Mouse (Mus musculus): Measurements from ENCODE around the gene Mapk8.
"Not testable (repeated sequence)": the region's sequence is repeated elsewhere in the genome, so short reads cannot be mapped to it uniquely, and the experiment has no call there.

Gene Mapk8

DNA sequence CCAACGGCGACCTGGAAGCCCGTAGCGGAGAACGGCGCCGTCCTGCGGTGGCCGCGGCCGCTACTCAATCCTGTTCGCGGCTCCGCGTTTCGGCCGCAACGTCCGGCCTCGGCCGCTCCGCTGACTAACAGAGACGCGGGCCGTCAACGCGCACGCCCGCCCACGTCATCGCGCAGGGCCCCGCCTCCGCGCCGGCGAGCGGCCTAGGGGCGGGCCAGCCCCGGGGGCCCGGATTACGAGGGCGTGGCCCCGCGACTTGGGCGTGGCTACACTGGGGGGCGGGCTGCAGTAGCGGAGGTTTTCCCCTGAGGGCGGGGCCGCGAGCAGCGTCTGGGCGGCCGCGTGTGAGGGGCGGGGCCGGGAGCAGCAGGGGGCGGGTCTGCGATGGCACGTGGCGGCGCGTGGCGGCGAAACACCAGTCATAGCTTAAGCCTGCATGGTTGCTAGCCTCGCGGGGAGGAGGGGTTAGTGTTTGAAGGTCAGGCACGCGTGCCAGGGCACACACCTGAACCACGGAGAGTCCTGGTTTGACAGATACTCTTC, at the start of gene Mapk8:
Gene Mapk8 (minus strand): TSS at position 132 of the 543 bp plus-strand sequence.
- DNase-seq (ENCODE audit: low spot score) = peak; percentile 99

GRCm38 (mm10) chr14:33495226-33495625, 48.3 kb upstream of the Mapk8 start:
- DNase-seq (ENCODE audit: low spot score) = no peak

DNA sequence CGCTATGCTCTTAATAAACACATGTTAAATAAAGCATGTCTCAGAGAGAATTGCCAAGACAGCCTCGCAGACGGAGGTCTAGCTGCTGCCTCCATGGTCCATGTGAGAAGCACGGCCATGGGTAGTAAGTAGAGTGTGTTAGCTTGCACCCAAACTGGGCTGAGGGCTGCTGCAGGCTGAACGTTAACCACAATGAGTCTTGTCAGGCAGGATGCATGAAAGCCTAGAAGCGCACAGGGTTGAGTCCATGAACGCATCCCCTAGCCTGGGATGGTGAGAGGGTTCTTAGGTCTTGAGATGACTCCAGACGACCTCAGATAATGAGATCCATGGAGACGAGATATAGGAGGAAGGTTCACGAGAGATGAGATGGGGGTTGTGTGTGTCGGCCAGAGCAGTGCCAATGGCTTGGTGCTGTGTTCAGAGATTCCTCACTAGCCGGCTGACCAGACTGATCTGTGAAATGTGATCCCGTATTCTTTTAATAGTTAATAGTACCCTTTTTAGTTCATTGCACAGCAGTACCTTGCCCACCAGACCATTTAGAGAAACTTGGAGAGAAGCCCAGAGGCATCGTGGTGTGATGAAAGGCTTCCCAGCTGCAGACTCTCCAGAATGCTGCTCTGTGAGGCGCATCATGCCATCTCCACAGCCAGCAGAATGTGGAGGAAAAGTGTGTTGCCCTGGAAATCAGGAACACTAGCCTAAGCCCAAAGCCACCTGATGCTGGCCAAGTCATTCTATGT, 41.0 kb upstream of the Mapk8 start:
- no peak for DNase-seq (ENCODE audit: low spot score)

DNA sequence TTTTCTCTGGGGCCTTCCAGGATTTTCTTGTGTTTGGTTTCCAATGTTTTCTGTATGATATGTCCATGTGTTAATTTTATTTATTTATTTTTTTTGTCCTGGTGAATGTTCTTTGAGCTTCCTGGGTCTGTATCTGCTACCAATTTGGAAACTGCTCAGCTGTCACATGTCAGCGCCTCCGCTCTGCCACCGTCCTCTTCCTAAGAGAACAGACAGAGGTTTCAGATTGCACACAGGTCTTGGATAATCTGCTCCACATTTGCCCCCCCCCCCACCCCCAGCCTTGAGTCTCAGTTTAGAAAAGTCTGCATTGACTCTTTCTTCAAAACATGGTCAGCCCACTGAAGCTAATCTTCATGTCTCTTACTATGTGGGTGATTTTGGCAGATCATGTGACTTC, 35.0 kb upstream of the Mapk8 start:
- no peak for DNase-seq (ENCODE audit: low spot score)

DNA sequence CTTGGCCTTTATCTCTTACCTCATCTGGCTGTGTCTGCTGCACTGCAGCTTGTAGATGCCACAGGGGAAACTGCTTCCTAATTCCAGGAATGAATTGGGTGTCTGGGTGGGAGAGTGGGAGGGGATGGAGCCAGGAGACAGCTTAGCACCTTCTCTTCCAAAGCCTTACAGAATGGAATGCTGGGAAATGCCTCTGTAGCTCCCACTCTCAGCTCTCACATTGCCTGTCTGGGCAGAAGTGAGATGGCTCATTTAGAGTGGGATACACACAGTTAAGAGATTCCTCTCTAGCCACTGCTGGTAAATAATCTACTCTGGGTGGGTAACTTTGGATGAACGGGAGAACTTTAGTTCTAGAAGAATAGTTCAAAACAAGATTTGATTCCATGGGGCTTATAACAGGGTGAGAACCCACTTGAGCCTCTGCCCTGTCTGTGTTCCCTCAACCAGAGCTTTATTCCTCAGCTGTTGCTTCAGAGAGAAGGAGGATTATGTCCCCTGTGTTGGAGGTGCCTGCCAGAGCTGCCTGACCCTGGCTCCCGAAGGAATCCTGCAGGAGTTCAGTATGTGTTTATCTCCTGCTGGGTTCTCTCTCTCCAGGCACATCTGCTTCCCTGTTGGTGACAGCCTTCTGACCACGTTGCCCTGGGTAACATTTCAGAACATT, 29.3 kb upstream of the Mapk8 start:
- DNase-seq (ENCODE audit: low spot score) = no peak

DNA sequence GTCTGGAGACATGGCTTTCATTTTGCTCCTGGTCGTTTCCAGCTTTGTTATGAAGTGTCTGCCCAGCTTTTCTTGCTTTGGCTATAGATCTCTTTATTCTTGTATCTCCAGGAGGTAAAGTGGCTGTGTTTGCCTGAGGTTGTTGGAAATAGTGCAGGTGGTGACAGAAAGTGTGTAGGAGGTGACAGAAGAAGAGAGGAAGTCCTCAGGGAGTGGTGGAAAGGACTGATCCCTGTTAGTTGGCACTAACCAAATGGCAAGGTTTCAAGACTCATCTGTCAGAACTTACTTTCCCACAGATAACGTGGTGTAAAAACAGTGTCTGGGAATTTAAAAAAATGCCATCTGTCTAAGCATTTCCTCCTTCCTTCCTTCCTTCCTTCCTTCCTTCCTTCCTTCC, 27.5 kb upstream of the Mapk8 start:
- DNase-seq (ENCODE audit: low spot score) = no peak

GRCm38 (mm10) chr14:33471331-33471730, 24.4 kb upstream of the Mapk8 start, which contains the start of gene Frmpd2:
Frmpd2 (plus strand) TSS chr14:33471696.
- no peak for DNase-seq (ENCODE audit: low spot score)

DNA sequence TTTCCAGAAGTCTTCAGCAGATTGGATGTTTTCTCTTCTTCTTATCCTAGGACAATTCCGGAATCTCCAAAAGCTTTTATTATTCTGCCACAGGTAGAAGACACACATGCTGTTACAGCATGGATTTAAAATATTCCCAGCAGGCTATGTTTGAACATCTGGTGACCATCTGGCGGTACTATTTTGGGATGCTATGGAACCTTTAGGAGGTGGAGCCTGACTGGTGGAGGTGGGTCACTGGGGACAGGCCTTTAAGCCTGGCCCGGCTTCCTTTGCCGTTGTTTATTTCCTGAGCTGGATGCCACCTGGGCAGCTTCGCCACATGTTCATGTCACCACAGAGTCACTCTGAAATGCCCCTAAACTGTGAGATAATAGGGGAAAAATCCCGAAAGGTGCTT, 20.8 kb upstream of the Mapk8 start:
- DNase-seq (ENCODE audit: low spot score) = no peak

- DNase-seq (ENCODE audit: low spot score) = no peak
These were observed 16.7 kb upstream of the Mapk8 start for GRCm38 (mm10) chr14:33463658-33464057.

DNA sequence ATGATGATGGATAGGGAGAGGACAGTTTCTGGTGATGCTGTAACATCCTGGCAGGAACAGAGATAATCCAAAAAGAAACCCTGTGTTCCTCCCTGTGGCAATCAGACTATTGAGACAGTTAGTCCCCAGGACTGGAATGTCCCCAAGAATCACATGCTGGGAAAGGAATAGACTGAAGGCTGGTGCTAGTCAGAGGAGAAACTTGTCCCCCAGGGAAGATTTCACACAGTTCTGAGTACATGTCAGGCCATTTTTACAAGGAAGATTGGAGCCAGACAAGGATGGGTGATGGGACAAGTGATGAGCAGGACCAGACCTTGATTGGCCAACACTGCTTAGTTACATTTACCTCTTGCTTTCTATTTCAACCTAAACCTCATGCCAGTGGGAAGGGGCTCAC, 3.4 kb upstream of the Mapk8 start:
- no peak for DNase-seq (ENCODE audit: low spot score)

GRCm38 (mm10) chr14:33449296-33449840, 2.4 kb upstream of the Mapk8 start:
- DNase-seq (ENCODE audit: low spot score) = no peak

DNA sequence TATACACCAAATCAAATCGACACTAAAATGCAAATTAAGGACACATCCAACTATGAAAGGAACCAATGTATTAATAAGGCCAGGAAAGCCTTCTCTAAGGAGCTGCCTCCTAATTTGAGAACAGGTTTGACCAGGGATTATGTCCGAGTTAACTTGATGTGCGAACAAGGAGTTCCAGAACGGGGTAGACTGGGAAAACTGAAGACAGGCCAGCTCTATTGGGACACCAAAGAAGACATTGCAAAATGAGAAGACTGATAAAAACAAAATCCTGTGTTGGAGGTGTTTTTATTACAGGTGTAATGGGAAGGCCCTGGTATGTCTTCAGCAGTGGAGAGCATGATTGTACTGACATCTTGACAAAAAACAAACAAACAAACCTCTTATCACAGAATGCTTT, 1.3 kb upstream of the Mapk8 start:
- DNase-seq (ENCODE audit: low spot score) = no peak

GRCm38 (mm10) chr14:33446561-33447023, 366 bp downstream of the Mapk8 start:
- no peak for DNase-seq (ENCODE audit: low spot score)

GRCm38 (mm10) chr14:33445962-33446361, 996 bp downstream of the Mapk8 start:
- no peak for DNase-seq (ENCODE audit: low spot score)

- DNase-seq (ENCODE audit: low spot score) = no peak
These were observed 3.2 kb downstream of the Mapk8 start for GRCm38 (mm10) chr14:33443780-33444179.

GRCm38 (mm10) chr14:33432485-33432884, 14.5 kb downstream of the Mapk8 start:
- not testable (repeated sequence) for DNase-seq (ENCODE audit: low spot score)

DNA sequence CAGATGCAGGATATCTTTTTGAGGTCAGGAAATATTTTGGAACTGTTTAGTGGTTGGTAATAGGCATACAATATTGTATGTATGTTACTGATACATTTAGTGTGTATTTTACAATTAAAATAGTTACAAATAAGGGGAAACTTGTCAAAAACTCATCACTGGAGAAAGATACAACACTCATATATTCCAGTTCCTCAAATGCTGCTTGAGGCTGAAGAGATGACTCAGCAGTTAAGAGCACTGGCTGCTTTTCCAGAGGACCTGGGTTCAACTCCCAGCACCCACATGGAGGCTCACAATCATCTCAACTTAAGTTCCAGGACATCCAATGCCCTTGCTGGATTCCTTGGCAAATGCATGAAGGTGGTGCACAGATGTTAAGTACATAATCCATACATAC, 22.8 kb downstream of the Mapk8 start:
- DNase-seq (ENCODE audit: low spot score) = no peak

GRCm38 (mm10) chr14:33423003-33423402, 24.0 kb downstream of the Mapk8 start:
- no peak for DNase-seq (ENCODE audit: low spot score)

DNA sequence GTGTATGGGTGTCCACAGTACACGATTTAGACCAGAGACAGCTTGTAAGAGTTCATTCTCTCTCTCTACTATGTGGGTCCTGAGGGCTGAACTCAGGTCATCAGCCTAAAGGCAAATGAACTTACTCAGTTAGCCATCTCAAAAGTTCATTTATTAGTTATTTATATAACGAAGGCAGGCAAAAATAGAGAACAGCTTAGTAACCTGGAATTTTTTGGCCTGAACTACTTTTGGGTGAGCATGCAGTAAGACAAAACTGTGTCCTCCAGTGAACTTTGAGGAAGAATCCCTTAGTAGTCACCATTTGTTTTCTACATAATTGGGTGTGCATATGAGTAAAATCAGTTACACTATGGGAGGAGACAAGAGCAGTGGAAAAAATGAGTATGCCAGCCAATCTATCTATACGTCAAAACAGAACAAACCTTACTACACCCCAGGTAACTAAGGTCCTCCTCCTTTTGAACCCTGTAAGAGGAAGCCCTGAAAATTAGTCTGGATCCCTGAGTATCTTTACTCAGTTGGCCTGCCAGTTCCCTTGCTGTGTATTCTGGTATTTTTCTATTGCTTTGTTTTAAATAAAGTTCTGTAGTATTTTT, 28.5 kb downstream of the Mapk8 start:
- no peak for DNase-seq (ENCODE audit: low spot score)

DNA sequence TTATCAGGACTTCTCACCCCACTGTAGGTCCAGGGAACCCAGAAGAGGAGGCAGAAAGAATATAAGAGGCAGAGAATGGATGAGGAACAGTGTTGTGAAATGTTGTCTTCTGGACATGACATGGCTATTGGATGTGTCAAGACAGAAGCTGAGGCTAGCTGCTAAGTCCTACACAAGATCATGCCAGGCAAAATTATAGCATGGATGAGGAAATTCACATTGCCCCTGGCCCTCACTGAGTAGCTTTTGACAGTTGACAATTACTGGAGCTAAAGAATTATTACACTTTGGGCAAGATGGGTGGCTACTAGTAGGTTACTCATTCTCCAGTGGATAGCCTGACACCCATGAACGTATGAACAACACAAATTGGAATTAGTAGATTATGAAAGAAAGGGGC, 31.2 kb downstream of the Mapk8 start:
- no peak for DNase-seq (ENCODE audit: low spot score)

DNA sequence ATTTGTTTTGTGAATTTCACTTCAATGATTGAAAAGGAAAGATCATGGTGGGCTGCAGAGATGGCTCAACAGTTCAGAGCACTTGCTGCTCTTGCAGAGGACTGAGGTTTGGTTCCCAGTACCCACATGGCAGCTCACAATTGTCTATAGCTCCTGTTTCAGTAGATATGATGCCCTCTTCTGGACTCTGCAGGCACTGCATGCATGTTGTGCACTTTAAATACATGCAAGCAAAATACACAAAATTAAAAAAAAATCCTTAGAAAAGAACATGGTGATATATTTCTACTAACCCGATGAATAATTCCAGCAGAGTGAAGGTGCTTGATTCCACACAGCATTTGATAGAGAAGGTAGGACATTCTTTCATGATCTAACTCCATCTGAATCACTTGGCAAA, 44.6 kb downstream of the Mapk8 start:
- no peak for DNase-seq (ENCODE audit: low spot score)

DNA sequence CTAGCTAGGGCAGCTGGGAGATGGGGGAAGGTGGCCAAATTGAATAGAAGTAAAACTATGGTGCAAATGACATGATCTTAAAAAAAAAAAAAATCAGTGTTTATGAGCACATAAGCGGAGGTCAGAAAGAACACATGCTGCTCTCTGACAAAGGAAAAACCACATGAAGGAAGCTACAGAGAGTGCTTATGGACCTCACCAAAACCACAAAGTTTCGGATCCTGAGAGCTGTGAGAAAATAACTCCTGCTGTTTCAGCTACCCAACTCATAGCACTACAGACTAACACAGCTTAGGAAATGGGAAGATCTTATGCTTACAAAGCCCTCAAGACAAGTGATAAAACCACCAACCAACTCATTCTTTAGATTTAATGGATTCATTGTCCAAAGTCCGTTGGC, 46.9 kb downstream of the Mapk8 start:
- DNase-seq (ENCODE audit: low spot score) = no peak
